ENCODE assay signal across 17 mouse cellular contexts in the genomic region with DNA sequence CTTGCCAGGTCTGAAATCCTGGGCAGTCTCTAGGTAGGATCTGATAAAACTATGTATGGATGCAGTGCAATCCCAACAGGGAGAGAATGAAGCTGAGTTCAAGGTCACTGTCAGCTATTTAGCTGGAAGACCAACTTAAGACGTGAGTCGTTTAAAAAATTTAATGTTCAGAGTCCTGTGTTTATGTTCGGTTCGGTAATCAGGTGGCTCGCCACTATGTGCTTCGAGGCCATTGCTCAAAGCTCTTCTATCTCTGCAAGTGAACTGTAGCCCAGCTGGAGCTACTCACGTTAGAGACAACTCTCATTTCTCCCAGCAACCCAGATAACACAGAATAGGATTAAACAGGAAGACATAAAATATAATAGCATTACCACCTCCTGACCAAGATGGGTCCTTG.
"Had no signal": no experiment of that assay in that cellular context is flagged by ENCODE, and none has a peak within 500 bp of the region (broad histone marks: within the 10 kb centered on the region; RNA-seq: fewer than 3 reads in every experiment).

No protein-coding gene starts in this region.

- H3K4me3 ChIP-seq: layer of hippocampus, adult 2 months; limb, embryonic 10.5 days; limb, embryonic 13.5 days; liver, embryonic 12.5 days; liver, embryonic 15.5 days; midbrain, embryonic 12.5 days had no signal

- H3K4me2 ChIP-seq: limb, embryonic 13.5 days; liver, embryonic 12.5 days; liver, embryonic 15.5 days; midbrain, embryonic 12.5 days had no signal

- H3K27me3 ChIP-seq: limb, embryonic 13.5 days; liver, embryonic 12.5 days; liver, embryonic 15.5 days; midbrain, embryonic 12.5 days had no signal

- H3K4me1 ChIP-seq: limb, embryonic 10.5 days; limb, embryonic 13.5 days; liver, embryonic 12.5 days; liver, embryonic 15.5 days; midbrain, embryonic 12.5 days had no signal

- H3K9ac ChIP-seq: limb, embryonic 13.5 days; liver, embryonic 12.5 days; liver, embryonic 15.5 days; midbrain, embryonic 12.5 days had no signal

- H3K9me3 ChIP-seq: limb, embryonic 10.5 days; limb, embryonic 13.5 days; liver, embryonic 12.5 days; liver, embryonic 15.5 days; midbrain, embryonic 12.5 days had no signal

- ATAC-seq: intestine, postnatal 0 days; liver, embryonic 12.5 days; lung, postnatal 0 days; midbrain, embryonic 16.5 days had no signal

- DNase-seq: kidney, adult 2 months; layer of hippocampus, adult 9-11 months; liver; lung, adult 18-20 months; thymus, adult 2 months; thymus, postnatal 14 days; thymus, postnatal 4 days had no signal

- H3K27ac ChIP-seq: layer of hippocampus, adult 2 months; limb, embryonic 10.5 days; limb, embryonic 13.5 days; liver, embryonic 12.5 days; liver, embryonic 15.5 days; macrophage; midbrain, embryonic 12.5 days had no signal
